Mouse (Mus musculus): ENCODE results near the gene Atp6v0c. TPM values are rescaled to one million over a fixed set of nuclear protein-coding genes. Genes with fewer than 3 reads are reported as not detected.

The Atp6v0c gene
- total RNA-seq, 1 experiment = 129 TPM

- in situ Hi-C loops (cut with MboI; ENCODE audit: low sequenced_read_pairs in 2 of 2, unreplicated experiment in 2 of 2) = no loop called here
- TF ChIP-seq ZC3H11A (IDR thresholded peaks at IDR 0.05; ENCODE audit: borderline replicate concordance, low read depth, low read length) (no peak), CHD2 (IDR thresholded peaks at IDR 0.05; ENCODE audit: low read depth, low read length) (no peak), ZNF384 (IDR thresholded peaks at IDR 0.05; ENCODE audit: low read depth, low read length) (no peak), HCFC1 (IDR thresholded peaks at IDR 0.05; ENCODE audit: borderline replicate concordance, insufficient read depth, low read length) (no peak), MAFK (IDR thresholded peaks at IDR 0.05; ENCODE audit: insufficient read depth, low read depth, low read length) (no peak)
- no peak overlapping the region for H3K4me3 ChIP-seq (ENCODE audit: insufficient read depth in 1 of 2, low read depth in 1 of 2, low read length in 2 of 2, poor library complexity in 1 of 2, severe bottlenecking in 1 of 2)
- H3K9ac ChIP-seq (ENCODE audit: insufficient read depth, low read depth, low read length, poor library complexity, severe bottlenecking) = no peak overlapping the region
- no peaks in the 10 kb centered on the region for H3K9me3 ChIP-seq (ENCODE audit: control insufficient read depth, insufficient read depth, low read depth, low read length)
- H3K4me1 ChIP-seq (ENCODE audit: control insufficient read depth in 2 of 2, insufficient read depth in 2 of 2, low read length in 2 of 2, poor library complexity in 1 of 2) = peaks cover 0 to 16% of the 10 kb centered on the region in 2 experiments; a peak in 3 of 4 replicates
- peaks cover 21% of the 10 kb centered on the region for H3K36me3 ChIP-seq (ENCODE audit: control insufficient read depth, insufficient read depth, low read length, poor library complexity, severe bottlenecking)
- no peak overlapping the region for H3K27ac ChIP-seq (ENCODE audit: insufficient read depth, low read depth, low read length, poor library complexity, severe bottlenecking)
- DNase-seq (ENCODE audit: low read depth, low spot score) = no peak
Observed at GRCm38 (mm10) chr17:24161466-24161865, 8.0 kb downstream of the Atp6v0c start.

GRCm38 (mm10) chr17:24157526-24157925 is 12.0 kb downstream of the Atp6v0c start:
- Histone ChIP-seq H3K4me1 (ENCODE audit: control insufficient read depth in 2 of 2, insufficient read depth in 2 of 2, low read length in 2 of 2, poor library complexity in 1 of 2) (peaks cover 0 to 11% of the 10 kb centered on the region in 2 experiments; a peak in 2 of 4 replicates), H3K9ac (ENCODE audit: insufficient read depth, low read depth, low read length, poor library complexity, severe bottlenecking) (no peak overlapping the region), H3K9me3 (ENCODE audit: control insufficient read depth, insufficient read depth, low read depth, low read length) (no peaks in the 10 kb centered on the region), H3K27ac (ENCODE audit: insufficient read depth, low read depth, low read length, poor library complexity, severe bottlenecking) (no peak overlapping the region), H3K4me3 (ENCODE audit: insufficient read depth in 1 of 2, low read depth in 1 of 2, low read length in 2 of 2, poor library complexity in 1 of 2, severe bottlenecking in 1 of 2) (no peak overlapping the region), H3K36me3 (ENCODE audit: control insufficient read depth, insufficient read depth, low read length, poor library complexity, severe bottlenecking) (peaks cover 22% of the 10 kb centered on the region; the same call in 1 of the 2 replicates)
- in situ Hi-C loops (cut with MboI; ENCODE audit: low sequenced_read_pairs in 2 of 2, unreplicated experiment in 2 of 2) = no loop called here
- no peak for DNase-seq (ENCODE audit: low read depth, low spot score)
- no peak for TF ChIP-seq CHD2 (IDR thresholded peaks at IDR 0.05; ENCODE audit: low read depth, low read length)
- TF ChIP-seq MAFK (IDR thresholded peaks at IDR 0.05; ENCODE audit: insufficient read depth, low read depth, low read length) = no peak
- TF ChIP-seq ZNF384 (IDR thresholded peaks at IDR 0.05; ENCODE audit: low read depth, low read length) = no peak

- DNase-seq (ENCODE audit: low read depth, low spot score) = no peak
- no peak overlapping the region for H3K4me3 ChIP-seq (ENCODE audit: insufficient read depth in 1 of 2, low read depth in 1 of 2, low read length in 2 of 2, poor library complexity in 1 of 2, severe bottlenecking in 1 of 2)
- no peak overlapping the region for H3K9ac ChIP-seq (ENCODE audit: insufficient read depth, low read depth, low read length, poor library complexity, severe bottlenecking)
- H3K36me3 ChIP-seq (ENCODE audit: control insufficient read depth, insufficient read depth, low read length, poor library complexity, severe bottlenecking) = peaks cover 22% of the 10 kb centered on the region; the same call in 1 of the 2 replicates
- peaks cover 0 to 11% of the 10 kb centered on the region in 2 experiments; a peak in 2 of 4 replicates for H3K4me1 ChIP-seq (ENCODE audit: control insufficient read depth in 2 of 2, insufficient read depth in 2 of 2, low read length in 2 of 2, poor library complexity in 1 of 2)
- no peak for TF ChIP-seq HCFC1 (IDR thresholded peaks at IDR 0.05; ENCODE audit: borderline replicate concordance, insufficient read depth, low read length)
- TF ChIP-seq MAFK (IDR thresholded peaks at IDR 0.05; ENCODE audit: insufficient read depth, low read depth, low read length) = no peak
- no peak for TF ChIP-seq CHD2 (IDR thresholded peaks at IDR 0.05; ENCODE audit: low read depth, low read length)
- TF ChIP-seq ZNF384 (IDR thresholded peaks at IDR 0.05; ENCODE audit: low read depth, low read length) = no peak
- TF ChIP-seq ZC3H11A (IDR thresholded peaks at IDR 0.05; ENCODE audit: borderline replicate concordance, low read depth, low read length) = no peak
- in situ Hi-C loops (cut with MboI; ENCODE audit: low sequenced_read_pairs in 2 of 2, unreplicated experiment in 2 of 2) = no loop called here
- H3K9me3 ChIP-seq (ENCODE audit: control insufficient read depth, insufficient read depth, low read depth, low read length) = no peaks in the 10 kb centered on the region
- no peak overlapping the region for H3K27ac ChIP-seq (ENCODE audit: insufficient read depth, low read depth, low read length, poor library complexity, severe bottlenecking)
Observed at GRCm38 (mm10) chr17:24157121-24157520, 12.4 kb downstream of the Atp6v0c start.

GRCm38 (mm10) chr17:24156394-24156793 is 13.1 kb downstream of the Atp6v0c start:
- Histone ChIP-seq H3K27ac (ENCODE audit: insufficient read depth, low read depth, low read length, poor library complexity, severe bottlenecking) (no peak overlapping the region), H3K9ac (ENCODE audit: insufficient read depth, low read depth, low read length, poor library complexity, severe bottlenecking) (no peak overlapping the region), H3K4me1 (ENCODE audit: control insufficient read depth in 2 of 2, insufficient read depth in 2 of 2, low read length in 2 of 2, poor library complexity in 1 of 2) (peaks cover under 1 to 6% of the 10 kb centered on the region in 2 experiments; a peak in 2 of 4 replicates), H3K4me3 (ENCODE audit: insufficient read depth in 1 of 2, low read depth in 1 of 2, low read length in 2 of 2, poor library complexity in 1 of 2, severe bottlenecking in 1 of 2) (no peak overlapping the region), H3K36me3 (ENCODE audit: control insufficient read depth, insufficient read depth, low read length, poor library complexity, severe bottlenecking) (peaks cover 22% of the 10 kb centered on the region; the same call in 1 of the 2 replicates), H3K9me3 (ENCODE audit: control insufficient read depth, insufficient read depth, low read depth, low read length) (no peaks in the 10 kb centered on the region)
- TF ChIP-seq MAFK (IDR thresholded peaks at IDR 0.05; ENCODE audit: insufficient read depth, low read depth, low read length) (no peak), CHD2 (IDR thresholded peaks at IDR 0.05; ENCODE audit: low read depth, low read length) (no peak), ZNF384 (IDR thresholded peaks at IDR 0.05; ENCODE audit: low read depth, low read length) (no peak), ZC3H11A (IDR thresholded peaks at IDR 0.05; ENCODE audit: borderline replicate concordance, low read depth, low read length) (no peak), HCFC1 (IDR thresholded peaks at IDR 0.05; ENCODE audit: borderline replicate concordance, insufficient read depth, low read length) (no peak)
- in situ Hi-C loops (cut with MboI; ENCODE audit: low sequenced_read_pairs in 2 of 2, unreplicated experiment in 2 of 2) = no loop called here
- no peak for DNase-seq (ENCODE audit: low read depth, low spot score)

GRCm38 (mm10) chr17:24155742-24156141 is 13.8 kb downstream of the Atp6v0c start:
- H3K36me3 ChIP-seq (ENCODE audit: control insufficient read depth, insufficient read depth, low read length, poor library complexity, severe bottlenecking) = peaks cover 22% of the 10 kb centered on the region; the same call in 1 of the 2 replicates
- in situ Hi-C loops (cut with MboI; ENCODE audit: low sequenced_read_pairs in 2 of 2, unreplicated experiment in 2 of 2) = no loop called here
- TF ChIP-seq CHD2 (IDR thresholded peaks at IDR 0.05; ENCODE audit: low read depth, low read length) (no peak), MAFK (IDR thresholded peaks at IDR 0.05; ENCODE audit: insufficient read depth, low read depth, low read length) (no peak), ZNF384 (IDR thresholded peaks at IDR 0.05; ENCODE audit: low read depth, low read length) (no peak), ZC3H11A (IDR thresholded peaks at IDR 0.05; ENCODE audit: borderline replicate concordance, low read depth, low read length) (no peak), HCFC1 (IDR thresholded peaks at IDR 0.05; ENCODE audit: borderline replicate concordance, insufficient read depth, low read length) (no peak)

More at GRCm38 (mm10) chr17:24155742-24156141, 13.8 kb downstream of the Atp6v0c start:
- H3K9ac ChIP-seq (ENCODE audit: insufficient read depth, low read depth, low read length, poor library complexity, severe bottlenecking) = no peak overlapping the region
- no peak overlapping the region for H3K27ac ChIP-seq (ENCODE audit: insufficient read depth, low read depth, low read length, poor library complexity, severe bottlenecking)
- no peaks in the 10 kb centered on the region for H3K9me3 ChIP-seq (ENCODE audit: control insufficient read depth, insufficient read depth, low read depth, low read length)
- H3K4me1 ChIP-seq (ENCODE audit: control insufficient read depth in 2 of 2, insufficient read depth in 2 of 2, low read length in 2 of 2, poor library complexity in 1 of 2) = peaks cover 2 to 9% of the 10 kb centered on the region in 2 experiments; a peak in 3 of 4 replicates
- H3K4me3 ChIP-seq (ENCODE audit: insufficient read depth in 1 of 2, low read depth in 1 of 2, low read length in 2 of 2, poor library complexity in 1 of 2, severe bottlenecking in 1 of 2) = no peak overlapping the region
- DNase-seq (ENCODE audit: low read depth, low spot score) = no peak

Data from ES-E14 (cell line).